Mouse (Mus musculus) skeletal muscle tissue, postnatal 0 days (tissue): ENCODE measurements around the gene Il13ra1. TPM values are rescaled to one million over a fixed set of nuclear protein-coding genes. Genes with fewer than 3 reads are reported as not detected.

Experiments
- polyA plus RNA-seq: library from polyadenylated mRNA; unstranded; fragments of >200 nt; fragmentation: Nextera tagmentation; extraction: Ambion mirVana; gene quantifications from 2 replicates; pipeline ENCODE4 v1.2.1, GENCODE M21; 2015

Il13ra1 gene
- polyA plus RNA-seq = 6.8 and 8.7 TPM in 2 replicates

DNA sequence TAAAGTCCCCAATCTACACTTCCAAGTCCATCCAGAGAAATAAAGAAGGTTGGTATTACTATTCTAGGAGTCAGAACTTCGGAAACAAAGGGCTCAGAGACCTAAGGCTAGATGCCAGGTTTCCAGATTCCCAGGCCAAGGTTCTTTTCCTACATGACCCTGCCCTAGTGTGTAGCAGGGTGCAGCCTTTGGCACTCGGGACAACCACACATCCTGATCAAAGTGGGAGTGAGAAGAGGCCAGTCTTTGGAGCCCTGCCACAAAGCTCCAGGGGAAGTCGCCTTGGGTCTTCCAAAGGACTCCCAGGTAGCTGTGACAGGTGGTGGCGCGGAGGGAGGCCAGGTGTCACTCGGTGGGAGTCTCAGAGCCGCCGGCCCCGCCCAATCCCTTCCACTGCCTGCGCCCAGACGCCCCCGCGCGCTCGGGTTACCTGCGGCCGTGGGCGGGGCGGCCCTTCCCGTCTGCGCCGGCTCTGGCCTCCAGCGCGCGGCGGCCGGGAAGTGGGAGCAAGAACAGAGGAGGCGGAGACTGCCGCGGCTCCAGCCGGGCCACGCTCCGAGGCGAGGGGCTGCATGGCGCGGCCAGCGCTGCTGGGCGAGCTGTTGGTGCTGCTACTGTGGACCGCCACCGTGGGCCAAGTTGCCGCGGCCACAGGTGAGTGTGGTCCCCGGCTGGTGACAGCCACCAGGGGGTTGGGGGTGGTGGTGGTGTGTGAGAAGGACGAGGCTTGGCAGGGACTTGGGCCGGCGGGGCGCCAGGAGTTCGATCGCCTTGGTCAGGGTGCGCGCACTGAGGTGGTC is at the start of gene Il13ra1:
Gene Il13ra1, plus strand, starts transcription at position 489 of the 800 bp plus-strand sequence.

DNA sequence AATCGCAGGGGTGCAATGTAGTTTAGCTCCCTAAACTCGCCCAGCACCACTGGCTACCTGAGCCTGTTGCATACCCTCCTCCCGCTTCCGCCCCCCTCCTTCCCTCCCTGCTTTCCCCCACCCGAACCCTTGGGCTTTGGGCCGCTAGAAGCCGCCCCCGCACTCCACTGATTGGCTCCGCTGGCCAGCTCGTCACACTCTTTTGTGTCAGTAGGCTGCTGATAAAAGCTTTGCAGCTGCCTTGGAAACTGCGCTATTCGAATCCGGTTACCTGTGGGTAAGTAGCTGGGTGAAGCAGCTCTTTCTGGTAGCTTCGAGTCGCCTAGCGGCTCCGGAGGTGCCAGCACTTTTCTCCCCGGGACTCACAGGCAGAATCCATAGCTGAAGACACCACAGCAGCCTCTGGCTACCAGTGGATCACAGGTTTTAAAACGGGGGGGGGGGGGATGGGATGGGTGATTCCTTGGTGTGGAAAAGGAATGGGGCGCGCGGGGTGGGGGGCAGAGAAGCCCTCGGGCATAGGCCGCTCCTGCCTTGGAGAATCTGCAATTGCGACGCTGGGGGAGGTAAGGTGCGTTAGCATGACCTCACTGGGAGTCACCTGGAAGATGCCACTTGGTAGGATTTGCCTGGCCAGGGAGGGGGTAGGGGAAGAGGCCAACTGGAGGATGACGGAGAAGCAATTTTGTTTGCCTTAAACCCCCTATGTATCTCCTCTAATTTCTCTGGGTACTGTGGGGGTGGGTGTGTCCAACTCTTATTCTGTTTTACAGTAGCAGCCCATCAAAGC is 84.0 kb downstream of the Il13ra1 start, which contains the start of gene Zcchc12:
Gene Zcchc12, plus strand, starts transcription at position 169 of the 790 bp plus-strand sequence.

Other genes with a start within 250 kb of the Il13ra1 start
- 6.8 and 7.6 TPM in 2 replicates for gene Dock11, start 223.3 kb upstream of the Il13ra1 start, polyA plus RNA-seq
- 0.32 TPM in 1 of 2 replicates, not detected in the other for gene Zcchc12, start 83.8 kb downstream of the Il13ra1 start, polyA plus RNA-seq
- gene Lonrf3, start 216.2 kb downstream of the Il13ra1 start, polyA plus RNA-seq = 0.39 and 0.44 TPM in 2 replicates